Mouse (Mus musculus) macrophage (primary cell): ENCODE measurements around the gene Cops7b. TPM values are rescaled to one million over a fixed set of nuclear protein-coding genes. Genes with fewer than 3 reads are reported as not detected.

Experiments used
- H3K27ac ChIP-seq: fragments of 350-480 bp; formaldehyde crosslinking; 2 replicates; pipeline ENCODE4 v1.9.0; 2021
- H3K36me3 ChIP-seq: fragments of 350-480 bp; formaldehyde crosslinking; 2 replicates; pipeline ENCODE4 v1.9.0; 2021; ENCODE audit errors: inconsistent target
- H3K4me3 ChIP-seq: fragments of 350-480 bp; formaldehyde crosslinking; 2 replicates; pipeline ENCODE4 v1.9.0; 2021; ENCODE audit errors: inconsistent target
- H3K79me2 ChIP-seq: fragments of 350-480 bp; formaldehyde crosslinking; 2 replicates; pipeline ENCODE4 v1.9.0; 2021; ENCODE audit errors: inconsistent target
- WGBS: methylation state at CpG from one replicate; pipeline ENCODE4 v1.1.7; 2026; ENCODE audit warnings: inconsistent platforms; ENCODE audit not compliant: missing documents; 5-methylcytosine and 5-hydroxymethylcytosine counted together
- polyA plus RNA-seq: library from polyadenylated mRNA; stranded (reverse); fragments of 250-400 nt; gene quantifications from 3 replicates; pipeline ENCODE4 v1.2.4, GENCODE M21; 2018; ENCODE audit warnings: inconsistent platforms

Gene Cops7b
- polyA plus RNA-seq, 1 experiment from 2014 or later = 8.6 TPM

DNA sequence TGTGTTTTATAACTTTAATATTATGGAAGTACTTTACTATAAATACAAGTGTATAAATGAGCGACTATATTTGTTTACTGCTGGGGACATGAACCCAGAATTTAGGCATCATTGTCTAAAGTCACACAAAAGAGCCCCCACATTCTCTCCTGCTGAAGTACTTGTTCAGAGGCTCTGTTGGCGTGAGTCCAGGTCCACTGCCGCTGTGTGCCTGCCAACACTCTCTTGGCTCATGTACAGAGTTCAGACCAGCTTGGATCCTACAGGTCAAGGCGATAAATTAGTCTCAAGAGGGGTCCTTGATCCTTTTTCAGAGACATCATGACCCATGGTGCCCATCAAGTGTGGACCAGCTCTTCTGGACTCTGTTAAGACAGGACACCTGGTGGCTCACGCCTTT is 74.4 kb downstream of the Cops7b start:
- no peak overlapping the region for H3K4me3 ChIP-seq
- no peaks in the 10 kb centered on the region for H3K79me2 ChIP-seq
- no peak overlapping the region for H3K27ac ChIP-seq
- H3K36me3 ChIP-seq = no peaks in the 10 kb centered on the region
- WGBS = 93% methylated on average over 5 of the region's 5 CpGs

Other genes with a start within 250 kb of the Cops7b start
- 124 to 407 TPM (median 295 TPM) in 3 replicates for gene Ncl, start 223.5 kb upstream of the Cops7b start, polyA plus RNA-seq
- gene Nmur1, start 156.7 kb upstream of the Cops7b start, polyA plus RNA-seq = not detected in 3 replicates
- not detected in 3 replicates for gene Tex44, start 156.6 kb upstream of the Cops7b start, polyA plus RNA-seq
- gene Ptma, start 56.2 kb upstream of the Cops7b start, polyA plus RNA-seq = 808 to 1,710 TPM (median 1,042 TPM) in 3 replicates
- gene Pde6d, start 275 bp upstream of the Cops7b start, polyA plus RNA-seq = 23.4 to 36.5 TPM (median 31.5 TPM) in 3 replicates
- gene Nppc, start 87.7 kb downstream of the Cops7b start, polyA plus RNA-seq = not detected in 3 replicates
- 11.4 to 14.0 TPM (median 11.9 TPM) in 3 replicates for gene Dis3l2, start 120.9 kb downstream of the Cops7b start, polyA plus RNA-seq